Mouse (Mus musculus) G1E (cell line): ENCODE measurements at regions not wholly inside any gene's neighbourhood (a gene's known extent, or its start where the extent isn't known, plus 50 kb on each side); places are given as distances from the start of the nearest gene placed in this dataset.

Experiments used
- CTCF ChIP-seq: IDR thresholded peaks from 2 replicates; pipeline ENCODE4 v1.5.1; 2012; ENCODE audit warnings: low read depth, low read length, inconsistent platforms, mixed read lengths
- GATA1 ChIP-seq: IDR thresholded peaks from 2 replicates; pipeline ENCODE4 v1.6.1; 2012; ENCODE audit warnings: borderline replicate concordance, low read length, inconsistent platforms, mixed read lengths

GRCm38 (mm10) chr8:115486904-115487303 is 220.7 kb downstream of the Maf start:
- TF ChIP-seq CTCF (no peak), GATA1 (no peak)
